Comparison of ENCODE assay signal across 16 mouse cellular contexts in the genomic region with DNA sequence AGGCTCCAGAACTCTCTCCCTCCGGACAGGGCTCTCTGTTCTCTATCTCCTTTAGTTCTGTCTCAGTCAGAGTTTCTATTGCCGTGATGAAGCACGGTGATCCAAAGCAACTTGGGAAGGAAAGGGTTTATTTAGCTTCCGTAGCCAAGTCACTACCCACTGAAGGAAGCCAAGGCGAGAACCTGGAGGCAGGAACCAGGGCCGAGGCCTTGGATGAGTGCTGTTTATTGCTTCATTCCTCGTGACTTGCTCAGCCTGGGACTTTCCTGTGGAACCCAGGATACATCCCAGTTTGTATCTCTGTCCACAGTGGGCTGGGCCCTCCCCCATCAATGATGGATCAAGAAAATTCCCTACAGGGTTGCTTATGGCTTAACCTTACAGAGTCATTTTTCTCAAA. TPM values are rescaled to one million over a fixed set of nuclear protein-coding genes. Genes with fewer than 3 reads are reported as not detected.
"Had no signal": no experiment of that assay in that cellular context is flagged by ENCODE, and none has a peak within 500 bp of the region (broad histone marks: within the 10 kb centered on the region; RNA-seq: fewer than 3 reads in every experiment).

No protein-coding gene starts in this region.

- H3K27ac ChIP-seq: kidney, embryonic 15.5 days; left cerebral cortex, adult 2 months; liver, embryonic 14.5 days; midbrain, embryonic 13.5 days had no signal

- H3K36me3 ChIP-seq: kidney, embryonic 15.5 days; midbrain, embryonic 13.5 days had no signal

- H3K9ac ChIP-seq: kidney, embryonic 15.5 days; liver, embryonic 14.5 days; midbrain, embryonic 13.5 days had no signal

- DNase-seq: kidney, postnatal 25 days; lung, adult 18-20 months; lung, postnatal 36 days; right cerebral cortex, postnatal 14 days; thymus, adult 18-20 months; thymus, postnatal 14 days had no signal

- H3K4me3 ChIP-seq: kidney, embryonic 15.5 days; left cerebral cortex, adult 2 months; midbrain, embryonic 13.5 days had no signal

- H3K9me3 ChIP-seq: kidney, embryonic 15.5 days; midbrain, embryonic 13.5 days had no signal

- H3K4me2 ChIP-seq: kidney, embryonic 15.5 days; midbrain, embryonic 13.5 days had no signal

- ATAC-seq: midbrain, embryonic 13.5 days had no signal

RNA-seq across cellular contexts. Expression of gene Kcng4, which starts 1.3 kb away (rescaled TPM):
- total RNA-seq: megakaryocyte progenitor cell, adult 5-6 weeks had no signal
- polyA plus RNA-seq: limb, embryonic 11.5 days; liver, adult 2 months; liver, embryonic 14.5 days had no signal

RNA-seq across cellular contexts. Expression of gene Adad2, which starts 24.2 kb away (rescaled TPM):
- total RNA-seq: liver, adult 2 months; megakaryocyte progenitor cell, adult 5-6 weeks had no signal
- polyA plus RNA-seq: kidney, embryonic 15.5 days; liver, adult 2 months; liver, embryonic 14.5 days; lung, embryonic 16.5 days; midbrain, embryonic 13.5 days; neural tube, embryonic 14.5 days; spleen, adult 2 months had no signal

RNA-seq across cellular contexts. Expression of gene Wfdc1, which starts 29.4 kb away (rescaled TPM):
- total RNA-seq: megakaryocyte progenitor cell, adult 5-6 weeks had no signal
- polyA plus RNA-seq: limb, embryonic 11.5 days had no signal
